Mouse (Mus musculus) embryonic facial prominence, embryonic 15.5 days (tissue): Measurements from ENCODE around the gene Tent5b. TPM values are rescaled to one million over a fixed set of nuclear protein-coding genes. Genes with fewer than 3 reads are reported as not detected.
A peak's percentile ranks its signal among the peaks of the same experiment; 100 is the strongest.

Experiments used
- ATAC-seq: fragments of 200-750 bp; cut with Nextera tagmentation; 2 replicates; pipeline ENCODE4 v1.8.0; 2017; ENCODE audit warnings: low read depth, moderate TSS enrichment; ENCODE audit not compliant: insufficient number of reproducible peaks, low FRiP score, low TSS enrichment
- H3K27ac ChIP-seq: fragments of 300-500 bp; sonication (generic); replicated peaks from 2 replicates; pipeline ENCODE4 v1.5.1; 2015; ENCODE audit warnings: mild to moderate bottlenecking, inconsistent platforms
- H3K27me3 ChIP-seq: fragments of 300-500 bp; sonication (generic); 2 replicates; pipeline ENCODE4 v1.6.1; 2015; ENCODE audit warnings: inconsistent platforms
- H3K36me3 ChIP-seq: fragments of 300-500 bp; sonication (generic); 2 replicates; pipeline ENCODE4 v1.6.1; 2015; ENCODE audit warnings: mild to moderate bottlenecking, inconsistent platforms
- H3K4me1 ChIP-seq: fragments of 300-500 bp; sonication (generic); 2 replicates; pipeline ENCODE4 v1.6.1; 2015; ENCODE audit warnings: inconsistent platforms
- H3K4me2 ChIP-seq: fragments of 300-500 bp; sonication (generic); replicated peaks from 2 replicates; pipeline ENCODE4 v1.6.1; 2015; ENCODE audit warnings: mild to moderate bottlenecking, inconsistent platforms
- H3K4me3 ChIP-seq: fragments of 300-500 bp; sonication (generic); replicated peaks from 2 replicates; pipeline ENCODE4 v1.5.1; 2015; ENCODE audit warnings: mild to moderate bottlenecking, inconsistent platforms
- H3K9ac ChIP-seq: fragments of 300-500 bp; sonication (generic); 2 replicates; pipeline ENCODE4 v1.6.1; 2015; ENCODE audit warnings: inconsistent platforms
- H3K9me3 ChIP-seq: fragments of 300-500 bp; sonication (generic); replicated peaks from 2 replicates; pipeline ENCODE4 v1.6.1; 2016; ENCODE audit warnings: inconsistent platforms
- WGBS: fragments of 180-500 bp; shearing (Covaris S2); methylation state at CpG from one replicate; pipeline ENCODE4 v1.1.7; 2015; 5-methylcytosine and 5-hydroxymethylcytosine counted together
- polyA plus RNA-seq: library from polyadenylated mRNA; unstranded; fragments of >200 nt; fragmentation: Nextera tagmentation; extraction: Ambion mirVana; gene quantifications from 2 replicates; pipeline ENCODE4 v1.2.1, GENCODE M21; 2015

Tent5b gene
- polyA plus RNA-seq, 1 experiment from 2014 or later, result 11.2 TPM

GRCm38 (mm10) chr4:133448708-133449388 lies 31.1 kb upstream of the Tent5b start:
- Histone ChIP-seq H3K4me2 (no peak overlapping the region), H3K9me3 (no peaks in the 10 kb centered on the region), H3K27ac (0 out of 2 replicates have a peak overlapping the region, but pooled peaks have one; percentile 34), H3K4me3 (no peak overlapping the region), H3K27me3 (no peaks in the 10 kb centered on the region), H3K4me1 (peaks cover 16% of the 10 kb centered on the region), H3K9ac (no peak overlapping the region), H3K36me3 (no peaks in the 10 kb centered on the region)
- 48% methylated on average over 8 of the region's 8 CpGs for WGBS
- no peak for ATAC-seq

GRCm38 (mm10) chr4:133449726-133450125 lies 30.2 kb upstream of the Tent5b start:
- no peak overlapping the region; the same call in 1 of the 2 replicates for H3K4me2 ChIP-seq
- no peak for ATAC-seq

GRCm38 (mm10) chr4:133451536-133451935 lies 28.4 kb upstream of the Tent5b start:
- H3K36me3 ChIP-seq, result no peaks in the 10 kb centered on the region
- H3K4me3 ChIP-seq, result no peak overlapping the region
- no peak overlapping the region for H3K27ac ChIP-seq
- ATAC-seq, result no peak
- H3K4me2 ChIP-seq, result no peak overlapping the region
- no peaks in the 10 kb centered on the region for H3K27me3 ChIP-seq
- peaks cover 16% of the 10 kb centered on the region for H3K4me1 ChIP-seq
- H3K9me3 ChIP-seq, result no peaks in the 10 kb centered on the region
- 10% methylated on average over 10 of the region's 10 CpGs for WGBS
- H3K9ac ChIP-seq, result no peak overlapping the region

More at GRCm38 (mm10) chr4:133449726-133450125, 30.2 kb upstream of the Tent5b start:
- Histone ChIP-seq H3K4me3 (no peak overlapping the region), H3K27me3 (no peaks in the 10 kb centered on the region), H3K9me3 (no peaks in the 10 kb centered on the region), H3K27ac (no peak overlapping the region), H3K4me1 (peaks cover 16% of the 10 kb centered on the region), H3K9ac (no peak overlapping the region), H3K36me3 (no peaks in the 10 kb centered on the region)
- WGBS, result 16% methylated on average over 13 of the region's 13 CpGs

GRCm38 (mm10) chr4:133452433-133452832 lies 27.5 kb upstream of the Tent5b start:
- WGBS, result 60% methylated on average over 7 of the region's 7 CpGs
- H3K36me3 ChIP-seq, result no peaks in the 10 kb centered on the region
- H3K4me3 ChIP-seq, result no peak overlapping the region
- peaks cover 16% of the 10 kb centered on the region for H3K4me1 ChIP-seq
- ATAC-seq, result no peak
- H3K4me2 ChIP-seq, result no peak overlapping the region
- no peaks in the 10 kb centered on the region for H3K27me3 ChIP-seq
- H3K9ac ChIP-seq, result no peak overlapping the region
- no peak overlapping the region for H3K27ac ChIP-seq
- H3K9me3 ChIP-seq, result no peaks in the 10 kb centered on the region

- no peak for ATAC-seq
- Histone ChIP-seq H3K4me3 (no peak overlapping the region), H3K4me1 (no peaks in the 10 kb centered on the region), H3K9me3 (no peaks in the 10 kb centered on the region), H3K27me3 (no peaks in the 10 kb centered on the region), H3K9ac (no peak overlapping the region), H3K27ac (no peak overlapping the region), H3K36me3 (no peaks in the 10 kb centered on the region), H3K4me2 (no peak overlapping the region)
- WGBS, result 60% methylated on average over 3 of the region's 3 CpGs
Measured at GRCm38 (mm10) chr4:133458044-133458443, 21.9 kb upstream of the Tent5b start.

- no peaks in the 10 kb centered on the region for H3K9me3 ChIP-seq
- WGBS, result 70% methylated on average over 1 of the region's 1 CpGs
- H3K27ac ChIP-seq, result no peak overlapping the region
- no peaks in the 10 kb centered on the region for H3K36me3 ChIP-seq
- H3K4me2 ChIP-seq, result no peak overlapping the region
- no peak for ATAC-seq
- H3K9ac ChIP-seq, result no peak overlapping the region
- no peak overlapping the region for H3K4me3 ChIP-seq
- no peaks in the 10 kb centered on the region for H3K4me1 ChIP-seq
- no peaks in the 10 kb centered on the region for H3K27me3 ChIP-seq
Measured at GRCm38 (mm10) chr4:133460006-133460405, 19.9 kb upstream of the Tent5b start.

GRCm38 (mm10) chr4:133460796-133461325 lies 19.1 kb upstream of the Tent5b start:
- Histone ChIP-seq H3K4me2 (no peak overlapping the region), H3K4me3 (no peak overlapping the region), H3K4me1 (no peaks in the 10 kb centered on the region), H3K9me3 (no peaks in the 10 kb centered on the region), H3K27me3 (no peaks in the 10 kb centered on the region), H3K9ac (no peak overlapping the region), H3K27ac (no peak overlapping the region), H3K36me3 (no peaks in the 10 kb centered on the region)
- ATAC-seq, result no peak
- WGBS, result 43% methylated on average over 5 of the region's 5 CpGs

GRCm38 (mm10) chr4:133461362-133461761 lies 18.6 kb upstream of the Tent5b start:
- WGBS, result 83% methylated on average over 4 of the region's 4 CpGs
- no peak overlapping the region for H3K4me2 ChIP-seq
- no peaks in the 10 kb centered on the region for H3K36me3 ChIP-seq
- H3K27me3 ChIP-seq, result no peaks in the 10 kb centered on the region
- ATAC-seq, result 0 out of 2 replicates have a peak, but pooled peaks have one; percentile 22
- no peaks in the 10 kb centered on the region for H3K4me1 ChIP-seq
- H3K4me3 ChIP-seq, result no peak overlapping the region
- H3K9me3 ChIP-seq, result no peaks in the 10 kb centered on the region
- no peak overlapping the region for H3K27ac ChIP-seq
- no peak overlapping the region for H3K9ac ChIP-seq

- no peak overlapping the region for H3K4me2 ChIP-seq
- no peak overlapping the region for H3K9ac ChIP-seq
- ATAC-seq, result no peak
- H3K4me3 ChIP-seq, result no peak overlapping the region
- H3K36me3 ChIP-seq, result no peaks in the 10 kb centered on the region
- peaks cover 1% of the 10 kb centered on the region; the same call in 1 of the 2 replicates for H3K4me1 ChIP-seq
- 58% methylated on average over 6 of the region's 6 CpGs for WGBS
- H3K27ac ChIP-seq, result no peak overlapping the region
- no peaks in the 10 kb centered on the region for H3K27me3 ChIP-seq
- H3K9me3 ChIP-seq, result no peaks in the 10 kb centered on the region
Measured at GRCm38 (mm10) chr4:133463184-133463583, 16.7 kb upstream of the Tent5b start.

GRCm38 (mm10) chr4:133468080-133468479 lies 11.9 kb upstream of the Tent5b start:
- no peaks in the 10 kb centered on the region for H3K36me3 ChIP-seq
- H3K9me3 ChIP-seq, result peaks cover 4% of the 10 kb centered on the region; the same call in 1 of the 2 replicates
- peaks cover 13% of the 10 kb centered on the region for H3K4me1 ChIP-seq
- H3K27ac ChIP-seq, result peak overlapping the region; percentile 60
- peak; percentile 82 for ATAC-seq
- 0 out of 2 replicates have a peak, but pooled peaks cover 7% of the 10 kb centered on the region for H3K27me3 ChIP-seq
- H3K4me3 ChIP-seq, result peak overlapping the region; percentile 55
- under 1% methylated on average over 26 of the region's 27 CpGs for WGBS
- peak overlapping the region; percentile 37 for H3K9ac ChIP-seq
- H3K4me2 ChIP-seq, result peak overlapping the region; percentile 95

GRCm38 (mm10) chr4:133469122-133469521 lies 10.8 kb upstream of the Tent5b start:
- ATAC-seq, result no peak
- Histone ChIP-seq H3K4me1 (peaks cover 13% of the 10 kb centered on the region), H3K36me3 (no peaks in the 10 kb centered on the region), H3K4me2 (peak overlapping the region; percentile 95), H3K27me3 (0 out of 2 replicates have a peak, but pooled peaks cover 7% of the 10 kb centered on the region), H3K27ac (no peak overlapping the region), H3K4me3 (0 out of 2 replicates have a peak overlapping the region, but pooled peaks have one; percentile 10), H3K9ac (no peak overlapping the region), H3K9me3 (peaks cover 4% of the 10 kb centered on the region; the same call in 1 of the 2 replicates)
- WGBS, result 19% methylated on average over 12 of the region's 12 CpGs
